Mouse (Mus musculus) spleen, adult 12 weeks (tissue): ENCODE results near the gene Ghr.
A peak's percentile ranks its signal among the peaks of the same experiment; 100 is the strongest.

Experiments used
- DNase-seq: peaks from one replicate; pipeline ENCODE4 v3.0.0; 2022; ENCODE audit warnings: low spot score

Gene Ghr

GRCm38 (mm10) chr15:3290435-3290834 lies 292.9 kb downstream of the Ghr start:
- DNase-seq, result no peak

DNA sequence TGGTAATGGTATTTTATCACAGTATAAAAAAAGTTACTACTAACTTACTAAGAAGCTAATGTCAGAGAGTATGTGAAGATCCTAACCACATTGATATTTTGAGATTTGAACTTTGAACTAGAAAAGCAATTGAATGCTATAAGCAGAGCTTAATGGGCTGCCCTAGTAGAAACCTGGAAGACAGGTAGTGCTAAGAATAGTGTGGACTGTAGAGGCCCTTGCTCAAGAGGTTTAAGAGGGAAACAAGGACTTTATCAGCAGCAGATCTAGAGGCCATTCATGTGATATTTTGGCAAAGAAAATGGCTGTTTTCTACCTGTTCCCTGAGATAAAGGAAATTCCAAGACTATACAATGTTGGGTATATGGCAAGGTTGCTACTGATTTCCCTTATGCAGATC lies 297.3 kb downstream of the Ghr start:
- DNase-seq, result no peak

GRCm38 (mm10) chr15:3281737-3282136 lies 301.6 kb downstream of the Ghr start:
- DNase-seq, result no peak

GRCm38 (mm10) chr15:3281216-3281615 lies 302.1 kb downstream of the Ghr start:
- no peak for DNase-seq

- no peak for DNase-seq
Measured at GRCm38 (mm10) chr15:3279242-3279641, 304.1 kb downstream of the Ghr start.

GRCm38 (mm10) chr15:3277391-3277790 lies 305.9 kb downstream of the Ghr start:
- no peak for DNase-seq

DNA sequence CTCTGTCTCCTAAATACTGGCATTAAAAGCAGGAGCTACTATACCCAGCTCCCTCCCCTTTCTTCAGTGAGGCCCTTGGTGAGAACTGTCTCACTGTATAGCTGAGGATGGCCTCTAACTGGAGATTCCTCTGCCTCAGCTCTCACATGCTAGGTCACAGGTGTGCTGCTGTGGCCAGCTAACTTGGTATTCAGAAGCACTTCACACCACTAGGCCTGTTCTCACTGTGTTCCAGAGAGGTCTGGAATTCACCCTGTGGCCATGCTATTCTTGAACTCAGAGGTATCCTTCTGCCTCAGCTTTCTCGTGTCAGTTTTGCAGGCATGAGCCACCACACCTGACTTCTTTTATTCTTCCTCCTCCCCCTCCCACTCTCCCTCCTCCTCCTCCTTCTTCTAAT lies 310.1 kb downstream of the Ghr start:
- no peak for DNase-seq

DNA sequence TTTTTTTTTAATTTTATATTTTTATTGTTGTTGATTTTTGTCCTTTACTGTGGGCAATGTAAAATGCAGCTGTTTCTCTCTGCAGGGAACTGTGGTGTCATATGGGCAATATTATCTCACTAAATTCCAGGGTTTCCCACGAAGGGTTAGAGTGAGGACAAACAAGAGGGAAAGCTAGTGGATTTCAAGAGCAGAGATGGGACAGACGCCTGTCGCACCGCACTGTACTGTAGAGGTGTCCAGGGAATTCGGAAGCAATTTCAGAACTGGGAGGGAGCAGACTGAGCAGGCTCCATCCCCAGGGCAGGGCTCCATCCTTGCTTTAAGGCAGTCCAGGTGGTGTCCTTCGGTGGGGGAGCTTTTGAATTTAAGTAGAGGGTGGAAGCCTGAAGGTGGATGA lies 312.1 kb downstream of the Ghr start:
- DNase-seq, result no peak

- peak; percentile 35 for DNase-seq
Measured at GRCm38 (mm10) chr15:3270646-3271077, 312.6 kb downstream of the Ghr start.

GRCm38 (mm10) chr15:3269996-3270645 lies 313.2 kb downstream of the Ghr start:
- no peak for DNase-seq

- no peak for DNase-seq
Measured at GRCm38 (mm10) chr15:3269496-3269895, 313.8 kb downstream of the Ghr start.

- no peak for DNase-seq
Measured at GRCm38 (mm10) chr15:3268247-3268646, 315.0 kb downstream of the Ghr start, which contains the start of gene Selenop. Gene Selenop, plus strand, starts transcription at chr15:3268547.
